Mouse (Mus musculus): ENCODE results near the gene Zfp454. TPM values are rescaled to one million over a fixed set of nuclear protein-coding genes. Genes with fewer than 3 reads are reported as not detected.

Zfp454 gene
- 10.3 and 14.6 TPM in 2 replicates for polyA plus RNA-seq (2012; rRNA removed)

GRCm38 (mm10) chr11:50887390-50888128 lies at the start of gene Zfp454:
Gene Zfp454, minus strand, starts transcription at chr11:50887651.

GRCm38 (mm10) chr11:50931451-50931866 lies 44.0 kb upstream of the Zfp454 start, which contains the start of gene Zfp354b:
Gene Zfp354b, minus strand, starts transcription at chr11:50931633.

GRCm38 (mm10) chr11:50915671-50916320 lies 28.3 kb upstream of the Zfp454 start, which contains the start of gene Zfp2:
Gene Zfp2, minus strand, starts transcription at chr11:50916165.

GRCm38 (mm10) chr11:50850177-50850735 lies 37.2 kb downstream of the Zfp454 start, which contains the start of gene Grm6:
Gene Grm6, plus strand, starts transcription at chr11:50850685.

GRCm38 (mm10) chr11:50841023-50841735 lies 46.3 kb downstream of the Zfp454 start, which contains the start of gene Zfp879:
Gene Zfp879, minus strand, starts transcription at chr11:50841552.

GRCm38 (mm10) chr11:50827010-50827953 lies 60.2 kb downstream of the Zfp454 start, which contains the start of gene Zfp354c:
Gene Zfp354c, minus strand, starts transcription at chr11:50827724.

Other genes with a start within 250 kb of the Zfp454 start
- gene Zfp354c, start 59.9 kb downstream of the Zfp454 start, polyA plus RNA-seq (2012; rRNA removed), result 19.6 and 29.6 TPM in 2 replicates
- 0.91 and 1.1 TPM in 2 replicates for gene Zfp879, start 46.1 kb downstream of the Zfp454 start, polyA plus RNA-seq (2012; rRNA removed)
- gene Grm6, start 37.0 kb downstream of the Zfp454 start, polyA plus RNA-seq (2012; rRNA removed), result 0.08 and 0.15 TPM in 2 replicates
- gene Zfp2, start 28.5 kb upstream of the Zfp454 start, polyA plus RNA-seq (2012; rRNA removed), result 12.4 and 15.0 TPM in 2 replicates
- 0.83 and 1.2 TPM in 2 replicates for gene Zfp354b, start 44.0 kb upstream of the Zfp454 start, polyA plus RNA-seq (2012; rRNA removed)
- not detected in 2 replicates for gene 4933414I15Rik, start 56.1 kb upstream of the Zfp454 start, polyA plus RNA-seq (2012; rRNA removed)
- 0.15 and 0.17 TPM in 2 replicates for gene Prop1, start 66.1 kb upstream of the Zfp454 start, polyA plus RNA-seq (2012; rRNA removed)
- gene Olfr1378, start 78.9 kb upstream of the Zfp454 start, polyA plus RNA-seq (2012; rRNA removed), result not detected in 2 replicates
- 0.09 TPM in 1 of 2 replicates, not detected in the other for gene Olfr1377, start 94.3 kb upstream of the Zfp454 start, polyA plus RNA-seq (2012; rRNA removed)
- gene Olfr51, start 115.9 kb upstream of the Zfp454 start, polyA plus RNA-seq (2012; rRNA removed), result not detected in 2 replicates
- not detected in 2 replicates for gene Olfr54, start 126.6 kb upstream of the Zfp454 start, polyA plus RNA-seq (2012; rRNA removed)
- not detected in 2 replicates for gene Olfr1375, start 160.5 kb upstream of the Zfp454 start, polyA plus RNA-seq (2012; rRNA removed)
- 9.7 and 12.6 TPM in 2 replicates for gene Zfp354a, start 171.6 kb upstream of the Zfp454 start, polyA plus RNA-seq (2012; rRNA removed)